Mouse (Mus musculus) olfactory bulb, adult 2 months (tissue): Measurements from ENCODE around the gene Npm1.

Experiments
- CTCF ChIP-seq: fragments of 200-500 bp; IDR thresholded peaks from 2 replicates; pipeline ENCODE4 v1.5.1; 2012; ENCODE audit warnings: low read depth, mild to moderate bottlenecking, low read length, moderate library complexity; ENCODE audit not compliant: insufficient read depth
- POLR2A ChIP-seq: fragments of 200-500 bp; IDR thresholded peaks from 2 replicates; pipeline ENCODE4 v1.6.1; 2012; ENCODE audit warnings: mild to moderate bottlenecking, low read depth, low read length, moderate library complexity; ENCODE audit not compliant: insufficient read depth

- TF ChIP-seq CTCF (no peak), POLR2A (no peak)
These were observed 43.5 kb downstream of the Npm1 start for GRCm38 (mm10) chr11:33119556-33119955.
